Mouse (Mus musculus) neural tube, embryonic 12.5 days (tissue): ENCODE data around the gene Ifitm3. TPM values are rescaled to one million over a fixed set of nuclear protein-coding genes. Genes with fewer than 3 reads are reported as not detected.

ENCODE experiments used
- ATAC-seq: fragments of 200-750 bp; cut with Nextera tagmentation; 2 replicates; pipeline ENCODE4 v1.8.0; 2017; ENCODE audit warnings: low read depth, mild to moderate bottlenecking, moderate TSS enrichment, moderate library complexity; ENCODE audit not compliant: low FRiP score
- H3K27ac ChIP-seq: fragments of 300-500 bp; sonication (generic); 2 replicates; pipeline ENCODE4 v1.5.1; 2016
- H3K27me3 ChIP-seq: fragments of 300-500 bp; sonication (generic); replicated peaks from 2 replicates; pipeline ENCODE4 v1.6.1; 2016; ENCODE audit warnings: mild to moderate bottlenecking
- H3K36me3 ChIP-seq: fragments of 300-500 bp; sonication (generic); 2 replicates; pipeline ENCODE4 v1.6.1; 2016; ENCODE audit warnings: mild to moderate bottlenecking
- H3K4me1 ChIP-seq: fragments of 300-500 bp; sonication (generic); 2 replicates; pipeline ENCODE4 v1.6.1; 2016
- H3K4me2 ChIP-seq: fragments of 300-500 bp; sonication (generic); replicated peaks from 2 replicates; pipeline ENCODE4 v1.6.1; 2016; ENCODE audit warnings: mild to moderate bottlenecking
- H3K4me3 ChIP-seq: fragments of 300-500 bp; sonication (generic); 2 replicates; pipeline ENCODE4 v1.5.1; 2016
- H3K9ac ChIP-seq: fragments of 300-500 bp; sonication (generic); 2 replicates; pipeline ENCODE4 v1.6.1; 2016; ENCODE audit warnings: mild to moderate bottlenecking
- H3K9me3 ChIP-seq: fragments of 300-500 bp; sonication (generic); 2 replicates; pipeline ENCODE4 v1.6.1; 2016; ENCODE audit warnings: mild to moderate bottlenecking
- WGBS: fragments of 180-500 bp; shearing (Covaris S2); methylation state at CpG from one replicate; pipeline ENCODE4 v1.1.7; 2016; 5-methylcytosine and 5-hydroxymethylcytosine counted together
- polyA plus RNA-seq: library from polyadenylated mRNA; unstranded; fragments of >200 nt; fragmentation: Nextera tagmentation; extraction: Ambion mirVana; gene quantifications from 2 replicates; pipeline ENCODE4 v1.2.1, GENCODE M21; 2016

Gene Ifitm3
- polyA plus RNA-seq = 23.9 and 29.2 TPM in 2 replicates

- Histone ChIP-seq H3K9me3 (no peaks in the 10 kb centered on the region), H3K27me3 (no peaks in the 10 kb centered on the region), H3K4me3 (peak within 1 kb of the TSS; percentile 15; the same call in 1 of the 2 replicates), H3K4me2 (peak within 1 kb of the TSS; percentile 42), H3K4me1 (peaks cover 19% of the 10 kb centered on the region), H3K27ac (no peak within 1 kb of the TSS), H3K36me3 (no peaks in the 10 kb centered on the region), H3K9ac (0 out of 2 replicates have a peak within 1 kb of the TSS, but pooled peaks have one; percentile 5)
- no peak for ATAC-seq
- WGBS = 26% methylated on average over 10 of the region's 10 CpGs
These were observed at the start of gene Ifitm3 for GRCm38 (mm10) chr7:141010593-141010992. Gene Ifitm3, minus strand, starts transcription at chr7:141010770.

DNA sequence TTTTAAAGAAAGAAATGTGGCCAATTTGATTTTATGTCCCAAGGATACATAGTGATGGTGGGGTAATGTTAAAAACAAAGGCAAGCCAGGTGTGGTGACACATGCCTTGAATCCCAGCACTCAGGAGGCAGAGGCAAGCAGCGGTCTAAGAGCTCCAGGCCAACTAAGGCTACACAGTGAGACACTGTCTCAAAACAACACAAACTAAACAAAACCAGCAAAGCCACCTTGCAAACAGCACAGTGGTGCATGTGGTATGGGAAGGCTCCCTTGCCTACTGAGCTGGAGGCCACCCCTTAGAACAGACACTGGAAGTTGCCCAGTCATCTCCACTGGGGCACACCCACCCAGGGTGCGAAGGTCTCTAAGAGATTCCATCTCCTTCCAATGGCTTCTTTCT lies 49.4 kb upstream of the Ifitm3 start:
- Histone ChIP-seq H3K9ac (peak overlapping the region; percentile 95), H3K4me1 (peaks cover 22% of the 10 kb centered on the region), H3K36me3 (peaks cover 20% of the 10 kb centered on the region), H3K27me3 (no peaks in the 10 kb centered on the region), H3K4me2 (peak overlapping the region; percentile 91), H3K27ac (peak overlapping the region; percentile 15; the same call in 1 of the 2 replicates), H3K4me3 (peak overlapping the region; percentile 87), H3K9me3 (0 out of 2 replicates have a peak, but pooled peaks cover 3% of the 10 kb centered on the region)
- ATAC-seq = peak; percentile 9; the same call in 1 of the 2 replicates
- WGBS = 72% methylated on average over 2 of the region's 2 CpGs

DNA sequence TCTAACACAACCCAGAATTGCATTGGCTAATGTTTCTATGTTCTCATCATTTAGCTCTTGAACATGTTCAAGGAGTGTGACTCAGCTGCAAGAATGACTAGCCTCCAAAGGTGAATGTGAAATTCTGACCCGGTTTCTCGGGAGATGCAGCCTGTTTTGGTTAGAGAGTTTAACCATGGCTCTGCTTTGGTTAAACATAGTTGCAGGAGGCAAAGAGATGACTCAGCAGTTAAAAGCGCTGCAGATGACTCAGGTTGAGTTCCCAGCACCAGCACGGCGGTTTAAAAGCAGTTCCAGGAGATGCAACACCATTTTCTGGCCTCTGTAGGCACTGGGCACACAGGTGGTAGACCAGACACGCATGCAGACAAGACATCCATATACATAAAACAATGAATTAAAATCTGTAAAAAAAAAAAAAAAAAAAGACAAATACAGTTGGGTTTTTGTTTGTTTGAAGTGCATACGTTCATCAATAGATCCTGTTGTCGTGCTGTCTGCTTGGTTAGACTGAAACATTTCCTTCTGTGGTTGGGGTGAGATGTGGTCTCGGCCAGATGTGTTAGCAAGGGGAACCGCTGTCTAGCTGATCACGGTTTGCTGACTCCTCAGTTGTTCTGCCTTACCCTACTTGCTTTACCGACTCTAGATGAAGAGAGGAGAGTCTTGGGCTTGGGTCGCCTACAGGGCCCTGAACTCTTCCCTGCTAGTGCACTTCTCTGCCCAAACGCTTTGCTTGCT lies 48.2 kb upstream of the Ifitm3 start:
- peaks cover 9% of the 10 kb centered on the region; the same call in 1 of the 2 replicates for H3K36me3 ChIP-seq
- H3K4me3 ChIP-seq = no peak overlapping the region
- H3K4me2 ChIP-seq = no peak overlapping the region
- no peak overlapping the region for H3K9ac ChIP-seq
- 0 out of 2 replicates have a peak, but pooled peaks cover 3% of the 10 kb centered on the region for H3K9me3 ChIP-seq
- peaks cover 22% of the 10 kb centered on the region for H3K4me1 ChIP-seq
- WGBS = 93% methylated on average over 14 of the region's 14 CpGs
- ATAC-seq = no peak
- H3K27me3 ChIP-seq = no peaks in the 10 kb centered on the region
- no peak overlapping the region for H3K27ac ChIP-seq

DNA sequence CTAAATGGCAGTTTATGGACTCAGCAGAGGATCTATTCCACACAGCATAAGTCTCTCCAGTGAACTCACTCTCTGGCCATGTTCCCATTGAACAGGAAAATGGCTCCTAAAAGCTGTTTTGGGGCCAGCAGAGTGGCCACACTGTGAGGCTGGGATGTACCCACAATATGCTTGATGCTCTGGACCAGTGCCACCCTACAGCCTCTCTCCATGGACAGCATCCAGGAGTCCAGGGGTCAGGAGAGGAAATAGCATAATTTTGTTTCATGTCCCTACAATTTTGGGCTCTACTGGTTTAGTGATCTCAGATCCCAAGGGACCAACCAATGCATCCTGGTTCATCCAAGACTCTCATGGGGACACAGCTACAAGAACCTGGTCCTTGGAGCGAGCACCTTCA lies 47.0 kb upstream of the Ifitm3 start:
- Histone ChIP-seq H3K9ac (no peak overlapping the region), H3K27ac (no peak overlapping the region), H3K4me3 (no peak overlapping the region), H3K4me1 (peaks cover 16% of the 10 kb centered on the region), H3K9me3 (0 out of 2 replicates have a peak, but pooled peaks cover 3% of the 10 kb centered on the region), H3K4me2 (no peak overlapping the region), H3K36me3 (no peaks in the 10 kb centered on the region; the same call in 1 of the 2 replicates), H3K27me3 (no peaks in the 10 kb centered on the region)
- 97% methylated on average over 1 of the region's 1 CpGs for WGBS
- no peak for ATAC-seq

DNA sequence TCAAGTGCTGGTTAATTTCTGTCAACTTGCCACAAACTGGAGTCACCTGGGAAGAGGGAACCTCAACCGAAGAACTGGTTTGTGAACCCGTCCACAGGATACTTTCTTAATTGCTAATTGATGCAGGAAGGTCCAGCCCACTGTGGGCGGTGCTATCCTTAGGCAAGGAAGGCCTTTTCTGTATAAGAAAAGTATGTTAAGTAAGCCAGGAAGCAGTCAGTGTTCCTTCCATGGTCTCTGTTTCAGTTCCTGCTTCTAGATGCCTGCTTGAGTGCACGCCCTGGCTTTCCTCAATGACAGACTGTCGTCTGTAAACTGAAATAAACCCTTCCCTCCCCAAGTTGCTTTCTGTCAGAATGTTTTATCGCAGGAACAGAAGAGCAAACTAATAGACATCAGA lies 46.4 kb upstream of the Ifitm3 start:
- WGBS = 91% methylated on average over 6 of the region's 6 CpGs
- Histone ChIP-seq H3K9ac (no peak overlapping the region), H3K36me3 (no peaks in the 10 kb centered on the region), H3K27ac (no peak overlapping the region), H3K4me1 (peaks cover 11% of the 10 kb centered on the region), H3K27me3 (no peaks in the 10 kb centered on the region), H3K4me3 (no peak overlapping the region), H3K9me3 (0 out of 2 replicates have a peak, but pooled peaks cover 3% of the 10 kb centered on the region), H3K4me2 (no peak overlapping the region)
- ATAC-seq = no peak

GRCm38 (mm10) chr7:141055785-141056184 lies 45.2 kb upstream of the Ifitm3 start:
- Histone ChIP-seq H3K4me1 (peaks cover 6% of the 10 kb centered on the region; the same call in 1 of the 2 replicates), H3K27ac (no peak overlapping the region), H3K4me3 (no peak overlapping the region), H3K9me3 (0 out of 2 replicates have a peak, but pooled peaks cover 3% of the 10 kb centered on the region), H3K27me3 (no peaks in the 10 kb centered on the region), H3K36me3 (no peaks in the 10 kb centered on the region), H3K9ac (no peak overlapping the region), H3K4me2 (no peak overlapping the region)
- ATAC-seq = no peak
- 82% methylated on average over 4 of the region's 4 CpGs for WGBS

DNA sequence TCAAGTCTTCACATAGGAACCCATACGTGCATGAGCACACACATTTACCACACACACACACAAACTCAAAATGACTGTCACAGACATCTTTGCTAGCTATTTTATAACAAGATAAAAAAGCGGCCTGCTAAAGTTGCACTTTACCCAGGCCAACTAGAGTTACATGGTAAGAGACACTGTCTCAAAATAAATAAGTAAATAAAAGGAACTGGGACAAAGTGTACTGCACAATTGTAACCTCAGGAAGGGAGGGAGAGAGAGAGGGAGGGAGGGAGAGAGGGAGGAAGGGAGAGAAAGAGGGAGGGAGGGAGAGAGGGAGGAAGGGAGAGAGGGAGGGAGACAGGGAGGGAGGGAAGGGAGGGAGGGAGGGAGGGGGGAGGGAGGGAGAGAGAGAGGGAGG lies 41.9 kb upstream of the Ifitm3 start:
- H3K27me3 ChIP-seq = no peaks in the 10 kb centered on the region
- no peak overlapping the region for H3K27ac ChIP-seq
- H3K36me3 ChIP-seq = no peaks in the 10 kb centered on the region
- 85% methylated on average over 2 of the region's 2 CpGs for WGBS
- 0 out of 2 replicates have a peak, but pooled peaks cover 3% of the 10 kb centered on the region for H3K9me3 ChIP-seq
- H3K9ac ChIP-seq = no peak overlapping the region
- no peak overlapping the region for H3K4me2 ChIP-seq
- H3K4me3 ChIP-seq = no peak overlapping the region
- H3K4me1 ChIP-seq = peaks cover 11% of the 10 kb centered on the region
- no peak for ATAC-seq

DNA sequence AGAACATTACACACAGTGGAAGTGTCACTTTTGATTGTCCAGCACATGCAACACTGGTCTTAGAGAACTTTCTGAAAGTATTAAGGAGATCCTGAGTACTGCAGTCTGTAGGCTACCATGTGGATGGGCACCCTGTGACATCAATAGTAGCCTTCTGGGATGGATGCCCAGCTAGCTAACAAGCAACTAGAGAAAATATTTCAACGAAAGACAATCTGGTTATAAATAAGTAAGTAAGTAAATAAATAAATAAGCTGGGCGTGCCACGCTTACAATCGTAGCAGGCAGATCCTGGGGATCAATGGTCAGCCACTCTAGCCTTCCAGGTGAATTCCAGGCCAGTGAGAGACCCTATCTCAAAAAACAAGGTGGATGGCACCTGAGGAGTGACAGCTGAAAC lies 41.4 kb upstream of the Ifitm3 start:
- Histone ChIP-seq H3K27me3 (no peaks in the 10 kb centered on the region), H3K4me2 (no peak overlapping the region), H3K36me3 (no peaks in the 10 kb centered on the region), H3K9ac (no peak overlapping the region), H3K4me3 (no peak overlapping the region), H3K9me3 (0 out of 2 replicates have a peak, but pooled peaks cover 3% of the 10 kb centered on the region), H3K4me1 (peaks cover 15% of the 10 kb centered on the region), H3K27ac (no peak overlapping the region)
- ATAC-seq = no peak
- WGBS = 84% methylated on average over 4 of the region's 4 CpGs

- no peak overlapping the region for H3K4me2 ChIP-seq
- H3K9me3 ChIP-seq = 0 out of 2 replicates have a peak, but pooled peaks cover 3% of the 10 kb centered on the region
- no peak overlapping the region for H3K27ac ChIP-seq
- H3K4me1 ChIP-seq = peaks cover 17% of the 10 kb centered on the region
- no peak overlapping the region for H3K4me3 ChIP-seq
- no peaks in the 10 kb centered on the region for H3K27me3 ChIP-seq
- 72% methylated on average over 17 of the region's 17 CpGs for WGBS
- no peak for ATAC-seq
- no peak overlapping the region for H3K9ac ChIP-seq
- no peaks in the 10 kb centered on the region for H3K36me3 ChIP-seq
These were observed 40.6 kb upstream of the Ifitm3 start for GRCm38 (mm10) chr7:141051060-141051685.

GRCm38 (mm10) chr7:141049326-141049725 lies 38.8 kb upstream of the Ifitm3 start:
- H3K27ac ChIP-seq = no peak overlapping the region
- H3K4me2 ChIP-seq = no peak overlapping the region
- WGBS = 78% methylated on average over 2 of the region's 2 CpGs
- H3K9ac ChIP-seq = no peak overlapping the region
- no peak for ATAC-seq
- no peaks in the 10 kb centered on the region for H3K27me3 ChIP-seq
- no peak overlapping the region for H3K4me3 ChIP-seq
- H3K4me1 ChIP-seq = peaks cover 17% of the 10 kb centered on the region
- H3K36me3 ChIP-seq = no peaks in the 10 kb centered on the region
- H3K9me3 ChIP-seq = no peaks in the 10 kb centered on the region

DNA sequence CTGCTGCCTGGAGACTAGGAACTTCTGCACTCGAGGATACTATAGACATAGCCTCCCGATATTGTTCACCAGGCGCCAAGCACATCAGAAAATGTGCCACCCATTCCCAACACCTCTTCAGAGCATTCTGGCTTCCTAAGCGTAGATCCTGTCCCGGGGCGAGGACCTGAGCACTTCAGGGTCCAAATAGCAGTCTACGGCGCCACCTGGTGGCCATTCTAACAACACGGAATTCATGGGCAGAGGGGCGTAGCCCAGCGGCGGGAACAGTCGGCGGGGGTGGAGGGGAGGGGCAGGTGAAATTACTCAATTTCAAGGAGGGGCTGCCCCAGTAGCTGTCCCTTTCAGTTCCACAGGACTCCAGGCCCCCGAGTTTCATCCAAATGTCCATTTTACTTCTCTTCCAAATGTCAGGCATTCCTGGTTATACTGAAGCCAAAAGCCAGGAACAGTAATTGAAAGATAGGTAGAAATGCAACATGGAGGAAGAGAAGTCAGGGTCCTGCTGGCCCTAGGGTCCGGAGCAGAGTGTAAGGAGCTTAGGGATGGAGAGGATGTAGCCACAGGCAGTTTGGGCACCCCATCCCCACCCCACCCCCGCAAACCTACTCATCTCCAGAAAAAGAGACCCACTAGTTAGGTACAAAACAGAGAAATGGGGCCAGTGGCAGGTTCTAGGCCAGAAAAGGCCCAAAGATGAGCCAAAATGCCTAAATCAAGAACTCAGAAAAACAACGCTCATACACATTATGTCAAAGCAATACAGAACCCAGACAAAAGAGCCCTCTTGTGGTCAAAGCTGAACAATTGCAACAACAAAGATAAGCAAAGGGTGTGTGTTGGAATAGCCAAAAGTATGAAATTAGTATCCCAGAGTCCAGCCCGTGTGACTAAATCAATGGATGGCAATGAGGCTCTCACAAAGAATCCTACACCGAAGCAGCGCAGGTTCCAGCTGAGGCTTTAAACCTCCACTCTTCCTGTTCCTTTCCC lies 38.0 kb upstream of the Ifitm3 start:
- no peak overlapping the region for H3K27ac ChIP-seq
- WGBS = 11% methylated on average over 21 of the region's 21 CpGs
- peak overlapping the region; percentile 47 for H3K9ac ChIP-seq
- H3K27me3 ChIP-seq = no peaks in the 10 kb centered on the region
- peaks cover 17% of the 10 kb centered on the region for H3K4me1 ChIP-seq
- H3K36me3 ChIP-seq = no peaks in the 10 kb centered on the region
- ATAC-seq = peak; percentile 89
- H3K4me2 ChIP-seq = peak overlapping the region; percentile 74
- peak overlapping the region; percentile 31 for H3K4me3 ChIP-seq
- H3K9me3 ChIP-seq = no peaks in the 10 kb centered on the region
